In the genomic region with DNA sequence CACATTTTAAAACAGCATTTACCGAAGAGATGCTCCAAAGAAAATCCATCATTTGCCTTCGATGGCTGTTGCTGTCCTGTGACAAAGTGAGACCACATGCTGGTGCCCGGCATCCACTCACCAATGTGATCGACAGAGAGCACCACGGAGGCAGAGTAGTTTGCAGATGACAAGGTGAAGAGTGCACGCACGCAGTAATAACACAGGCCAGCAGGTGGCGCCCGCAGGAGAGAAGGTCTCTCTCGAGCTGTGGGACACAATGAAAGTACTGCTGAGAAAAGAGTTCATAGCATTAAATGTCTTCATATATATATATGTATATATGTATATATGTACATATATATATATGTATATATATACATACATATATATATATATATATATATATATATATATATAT, we compare ENCODE assay signal across 9 mouse cellular contexts.
A peak's percentile ranks its signal among the peaks of the same experiment; 100 is the strongest.
DNase-seq lines count a peak whose midpoint lies in the region; ATAC-seq lines count a peak whose summit lies in the region.
"Had no signal": no experiment of that assay in that cellular context is flagged by ENCODE, and none has a peak within 500 bp of the region (broad histone marks: within the 10 kb centered on the region; RNA-seq: fewer than 3 reads in every experiment).

No protein-coding gene starts in this region.

- no peak overlapping the region for H3K4me3 ChIP-seq in forebrain, embryonic 10.5 days
- H3K4me3 ChIP-seq in forebrain, embryonic 12.5 days (replicated peaks) = no peak overlapping the region
- no peak overlapping the region for H3K4me3 ChIP-seq in midbrain, embryonic 14.5 days (replicated peaks; ENCODE audit: low read depth, low read length)
- H3K4me3 ChIP-seq: limb, embryonic 15.5 days had no signal

- 20% methylated on average over 10 of the region's 10 CpGs for WGBS in forebrain, embryonic 10.5 days
- 18% methylated on average over 10 of the region's 10 CpGs for WGBS in forebrain, embryonic 12.5 days
- WGBS in midbrain, embryonic 14.5 days = 14% methylated on average over 10 of the region's 10 CpGs

- H3K4me2 ChIP-seq in forebrain, embryonic 12.5 days = no peak overlapping the region
- no peak overlapping the region for H3K4me2 ChIP-seq in midbrain, embryonic 14.5 days (ENCODE audit: low read length)
- H3K4me2 ChIP-seq: limb, embryonic 15.5 days had no signal

- H3K36me3 ChIP-seq in forebrain, embryonic 10.5 days (replicated peaks) = no peaks in the 10 kb centered on the region
- no peaks in the 10 kb centered on the region for H3K36me3 ChIP-seq in forebrain, embryonic 12.5 days (replicated peaks)
- H3K36me3 ChIP-seq in midbrain, embryonic 14.5 days (ENCODE audit: control insufficient read depth, insufficient read depth, low read length) = no peaks in the 10 kb centered on the region
- H3K36me3 ChIP-seq: limb, embryonic 15.5 days had no signal

- DNase-seq in forebrain, embryonic 10.5 days (ENCODE audit: extremely low spot score, low spot score) = peak; percentile 72
- peak; percentile 5 for DNase-seq in T-cell, adult 2 months (ENCODE audit: low spot score)
- peak; percentile 94 to 97 for DNase-seq in cerebellum, postnatal 14 days
- peak; percentile 53 to 59 for DNase-seq in gastrocnemius, postnatal 36 days
- peak; percentile 72 to 78 for DNase-seq in layer of hippocampus, postnatal 36 days
- peak; percentile 86 for DNase-seq in midbrain, embryonic 14.5 days
- DNase-seq in spleen, postnatal 14 days (ENCODE audit: low spot score in 2 of 2) = peak; percentile 18 to 56

- H3K9me3 ChIP-seq in forebrain, embryonic 10.5 days = no peaks in the 10 kb centered on the region
- no peaks in the 10 kb centered on the region for H3K9me3 ChIP-seq in forebrain, embryonic 12.5 days
- no peaks in the 10 kb centered on the region for H3K9me3 ChIP-seq in midbrain, embryonic 14.5 days (ENCODE audit: control insufficient read depth, low read length)
- H3K9me3 ChIP-seq: limb, embryonic 15.5 days had no signal

- intact Hi-C loops in gastrocnemius, postnatal 36 days (cut with DNase I) = loop anchor here (5.0 kb wide), 1 partner anchor 123 kb away; no protein-coding TSS in a partner anchor

- peaks cover 23% of the 10 kb centered on the region for H3K27me3 ChIP-seq in forebrain, embryonic 10.5 days (ENCODE audit: poor library complexity, severe bottlenecking)
- no peaks in the 10 kb centered on the region; the same call in 1 of the 2 replicates for H3K27me3 ChIP-seq in forebrain, embryonic 12.5 days
- H3K27me3 ChIP-seq in midbrain, embryonic 14.5 days (ENCODE audit: control insufficient read depth, insufficient read depth, low read length) = no peaks in the 10 kb centered on the region
- H3K27me3 ChIP-seq: limb, embryonic 15.5 days had no signal

- no peak overlapping the region for H3K27ac ChIP-seq in forebrain, embryonic 10.5 days
- no peak overlapping the region for H3K27ac ChIP-seq in forebrain, embryonic 12.5 days
- H3K27ac ChIP-seq in midbrain, embryonic 14.5 days (replicated peaks; ENCODE audit: low read depth, low read length) = no peak overlapping the region
- H3K27ac ChIP-seq: limb, embryonic 15.5 days had no signal

- H3K9ac ChIP-seq in forebrain, embryonic 12.5 days = no peak overlapping the region
- no peak overlapping the region for H3K9ac ChIP-seq in midbrain, embryonic 14.5 days (replicated peaks; ENCODE audit: low read length)
- H3K9ac ChIP-seq: limb, embryonic 15.5 days had no signal

- peaks cover 15% of the 10 kb centered on the region for H3K4me1 ChIP-seq in forebrain, embryonic 10.5 days
- peaks cover 13% of the 10 kb centered on the region for H3K4me1 ChIP-seq in forebrain, embryonic 12.5 days
- peaks cover 13% of the 10 kb centered on the region; the same call in 1 of the 2 replicates for H3K4me1 ChIP-seq in midbrain, embryonic 14.5 days (ENCODE audit: control insufficient read depth, insufficient read depth, low read length)

- no peak for ATAC-seq in forebrain, embryonic 12.5 days (ENCODE audit: low FRiP score)
- no peak; the same call in 1 of the 2 replicates for ATAC-seq in midbrain, embryonic 14.5 days (ENCODE audit: low FRiP score, low TSS enrichment)

Comparison
In these comparisons a context has a peak if more than half of its experiments do, and no peak if none do; other contexts are left out.
1. DNase-seq: peak in every context shown above with its lines; median percentile 96 in cerebellum, postnatal 14 days; 86 in midbrain, embryonic 14.5 days; 75 in layer of hippocampus, postnatal 36 days; 72 in forebrain, embryonic 10.5 days; 56 in gastrocnemius, postnatal 36 days; 37 in spleen, postnatal 14 days; 5 in T-cell, adult 2 months.